Mouse (Mus musculus) heart, adult 2 months (tissue): ENCODE results near the gene Kcnk6.

ENCODE experiments used
- CTCF ChIP-seq: fragments of 200-600 bp; IDR thresholded peaks from 2 replicates; pipeline ENCODE4 v1.8.1; 2022; ENCODE audit warnings: antibody characterized with exemption, mild to moderate bottlenecking, moderate library complexity
- EP300 ChIP-seq: fragments of 200-500 bp; IDR thresholded peaks from 2 replicates; pipeline ENCODE4 v1.6.1; 2011; ENCODE audit warnings: low read depth, low read length, control low read depth; ENCODE audit not compliant: insufficient read depth
- POLR2A ChIP-seq: fragments of 200-500 bp; IDR thresholded peaks from 2 replicates; pipeline ENCODE4 v1.6.1; 2011; ENCODE audit warnings: mild to moderate bottlenecking, low read depth, low read length, control low read depth; ENCODE audit not compliant: insufficient read depth

DNA sequence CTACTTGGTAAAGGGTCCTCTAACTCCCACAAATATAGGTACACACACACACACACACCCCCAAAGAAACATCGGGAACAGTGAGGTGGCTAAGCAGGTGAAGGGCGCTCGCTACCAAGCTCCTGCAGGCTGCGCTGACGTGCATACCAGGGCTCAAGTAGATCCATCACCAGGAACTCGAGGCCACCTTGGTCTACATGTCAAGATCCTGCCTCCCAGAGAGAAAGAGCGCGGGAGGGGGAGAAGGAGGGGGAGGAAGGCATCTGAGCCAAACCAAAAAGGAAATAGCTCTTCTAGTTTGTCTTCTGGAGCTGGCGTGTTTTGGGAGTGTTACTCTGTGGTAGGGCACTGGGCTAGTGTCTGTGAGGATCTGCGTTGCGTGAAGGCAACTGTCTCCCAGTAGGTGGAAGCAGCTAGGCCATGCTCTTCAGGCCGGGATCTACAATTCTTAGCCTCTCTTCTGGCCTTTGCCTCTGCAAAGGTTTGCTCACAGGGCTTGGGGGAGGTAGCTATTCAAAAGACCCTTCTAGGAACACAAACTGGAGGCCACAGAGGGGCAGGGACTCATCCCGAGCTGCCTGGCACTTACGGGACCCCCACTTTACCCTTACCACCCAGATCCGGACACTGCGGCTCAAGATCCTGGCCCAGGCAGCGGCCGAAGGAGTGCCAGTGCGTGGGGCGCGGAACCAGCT lies 14.5 kb upstream of the Kcnk6 start:
- TF ChIP-seq CTCF (no peak), POLR2A (no peak), EP300 (no peak)
